Mouse (Mus musculus): ENCODE measurements around the gene Olfr1393. TPM values are rescaled to one million over a fixed set of nuclear protein-coding genes. Genes with fewer than 3 reads are reported as not detected.

Gene Olfr1393
- not detected in 2 replicates for polyA plus RNA-seq (2011; ENCODE audit: insufficient read depth, insufficient read length, low read depth, missing spikeins)

DNA sequence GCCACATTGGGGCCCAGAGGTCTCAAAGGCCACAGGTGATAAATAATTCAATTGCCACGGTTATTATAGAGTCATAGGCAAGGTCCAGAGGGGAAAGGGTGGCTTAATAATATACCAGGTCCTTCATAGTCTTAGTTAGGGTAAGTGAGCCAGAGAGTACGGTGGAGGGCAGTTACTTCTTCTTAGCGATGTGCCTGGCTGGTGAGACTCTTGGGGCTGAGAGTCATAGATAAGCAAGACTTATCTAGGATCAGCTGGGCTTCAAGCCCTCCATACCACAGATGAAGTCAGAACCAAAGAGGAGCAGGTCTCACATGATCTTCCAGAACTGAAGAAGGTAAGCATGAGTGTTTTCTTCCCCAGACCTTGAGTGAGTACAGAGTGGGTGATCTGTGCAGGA is at the start of gene Olfr1393:
Gene Olfr1393 (plus strand): TSS at position 83 of the 400 bp plus-strand sequence.
- H3K4me1 ChIP-seq (ENCODE audit: control insufficient read depth, insufficient read depth, low read length) = no peaks in the 10 kb centered on the region
- H3K36me3 ChIP-seq (ENCODE audit: control insufficient read depth, insufficient read depth, low read length, poor library complexity, severe bottlenecking) = no peaks in the 10 kb centered on the region
- H3K27me3 ChIP-seq (ENCODE audit: control insufficient read depth, insufficient read depth, low read length, poor library complexity, severe bottlenecking) = no peaks in the 10 kb centered on the region
- H3K9ac ChIP-seq (ENCODE audit: low read depth, poor library complexity, severe bottlenecking) = no peak within 1 kb of the TSS
- H3K4me3 ChIP-seq (ENCODE audit: low read depth, low read length) = no peak within 1 kb of the TSS
- no peak within 1 kb of the TSS for H3K27ac ChIP-seq (ENCODE audit: insufficient read depth, low read length)
- no peak for TF ChIP-seq CTCF (IDR thresholded peaks at IDR 0.05; ENCODE audit: low read depth, low read length)
- TF ChIP-seq EP300 (IDR thresholded peaks at IDR 0.05; ENCODE audit: insufficient read depth, low read depth, low read length) = no peak
- no peak for TF ChIP-seq POLR2A (IDR thresholded peaks at IDR 0.05; ENCODE audit: insufficient read depth, low read length)
- no peaks in the 10 kb centered on the region for H3K9me3 ChIP-seq (replicated peaks; ENCODE audit: control insufficient read depth, insufficient read depth, low read length, poor library complexity, severe bottlenecking)

DNA sequence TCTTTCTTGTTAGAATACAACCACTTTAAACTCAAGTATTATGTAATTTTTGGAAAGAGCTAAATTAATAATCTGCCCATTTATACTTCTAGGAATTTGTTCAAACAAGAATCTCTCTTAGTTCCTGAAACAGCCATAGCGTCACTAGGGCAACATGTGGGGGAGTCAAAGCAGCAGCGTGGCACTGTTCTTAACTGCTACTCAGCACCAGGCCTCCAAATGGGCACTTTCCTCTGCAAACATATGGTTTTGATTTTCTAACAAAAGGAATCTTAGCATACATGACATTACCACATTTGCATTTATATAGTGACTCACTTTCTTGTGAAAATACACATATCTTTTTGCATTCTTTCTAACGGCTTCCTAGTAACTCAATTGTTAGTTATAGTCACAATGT is 45.3 kb upstream of the Olfr1393 start:
- Histone ChIP-seq H3K9ac (ENCODE audit: low read depth, poor library complexity, severe bottlenecking) (no peak overlapping the region), H3K9me3 (replicated peaks; ENCODE audit: control insufficient read depth, insufficient read depth, low read length, poor library complexity, severe bottlenecking) (no peaks in the 10 kb centered on the region), H3K27ac (ENCODE audit: insufficient read depth, low read length) (no peak overlapping the region), H3K36me3 (ENCODE audit: control insufficient read depth, insufficient read depth, low read length, poor library complexity, severe bottlenecking) (no peaks in the 10 kb centered on the region), H3K4me3 (ENCODE audit: low read depth, low read length) (no peak overlapping the region), H3K27me3 (ENCODE audit: control insufficient read depth, insufficient read depth, low read length, poor library complexity, severe bottlenecking) (no peaks in the 10 kb centered on the region), H3K4me1 (ENCODE audit: control insufficient read depth, insufficient read depth, low read length) (no peaks in the 10 kb centered on the region)
- no peak for TF ChIP-seq POLR2A (IDR thresholded peaks at IDR 0.05; ENCODE audit: insufficient read depth, low read length)
- no peak for TF ChIP-seq CTCF (IDR thresholded peaks at IDR 0.05; ENCODE audit: low read depth, low read length)
- TF ChIP-seq EP300 (IDR thresholded peaks at IDR 0.05; ENCODE audit: insufficient read depth, low read depth, low read length) = no peak

DNA sequence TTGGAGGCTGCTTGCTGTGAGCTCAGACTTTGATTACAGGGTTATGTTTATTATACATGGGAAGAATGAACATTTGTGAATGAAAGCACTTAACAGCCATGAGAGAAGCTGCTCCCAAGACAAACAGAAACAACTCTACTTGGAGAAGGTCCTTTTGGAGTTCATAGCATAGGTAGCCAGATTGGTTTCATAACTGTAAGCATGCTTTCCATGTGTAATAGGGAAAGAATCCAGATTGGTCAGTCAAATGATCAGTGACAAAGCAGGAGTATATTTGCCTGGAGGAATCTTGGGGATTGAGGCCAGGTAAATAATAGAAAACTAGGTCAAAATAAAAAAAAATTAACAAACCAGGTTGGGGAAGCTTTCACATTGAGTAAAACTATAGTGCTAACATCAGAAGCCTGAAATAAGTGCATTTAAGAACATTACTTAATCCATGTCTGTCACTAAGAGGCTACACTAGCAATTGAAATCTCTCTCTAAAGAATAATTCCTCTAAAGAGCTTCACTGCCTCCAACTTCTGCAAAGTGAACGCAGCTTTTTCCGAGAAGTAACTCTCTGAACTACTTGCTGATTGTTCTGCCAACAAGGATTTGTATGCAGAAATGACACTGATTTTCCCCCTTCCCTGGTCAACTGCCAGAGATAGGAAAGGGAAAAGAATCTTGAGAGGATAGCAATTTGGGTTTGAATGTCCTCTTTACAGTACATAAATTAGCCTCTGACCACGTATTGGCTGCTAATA is 42.5 kb upstream of the Olfr1393 start:
- Histone ChIP-seq H3K4me1 (ENCODE audit: control insufficient read depth, insufficient read depth, low read length) (no peaks in the 10 kb centered on the region), H3K9ac (ENCODE audit: low read depth, poor library complexity, severe bottlenecking) (no peak overlapping the region), H3K4me3 (ENCODE audit: low read depth, low read length) (no peak overlapping the region), H3K27me3 (ENCODE audit: control insufficient read depth, insufficient read depth, low read length, poor library complexity, severe bottlenecking) (no peaks in the 10 kb centered on the region), H3K36me3 (ENCODE audit: control insufficient read depth, insufficient read depth, low read length, poor library complexity, severe bottlenecking) (no peaks in the 10 kb centered on the region), H3K27ac (ENCODE audit: insufficient read depth, low read length) (no peak overlapping the region), H3K9me3 (replicated peaks; ENCODE audit: control insufficient read depth, insufficient read depth, low read length, poor library complexity, severe bottlenecking) (no peaks in the 10 kb centered on the region)
- TF ChIP-seq EP300 (IDR thresholded peaks at IDR 0.05; ENCODE audit: insufficient read depth, low read depth, low read length) = no peak
- no peak for TF ChIP-seq POLR2A (IDR thresholded peaks at IDR 0.05; ENCODE audit: insufficient read depth, low read length)
- no peak for TF ChIP-seq CTCF (IDR thresholded peaks at IDR 0.05; ENCODE audit: low read depth, low read length)

DNA sequence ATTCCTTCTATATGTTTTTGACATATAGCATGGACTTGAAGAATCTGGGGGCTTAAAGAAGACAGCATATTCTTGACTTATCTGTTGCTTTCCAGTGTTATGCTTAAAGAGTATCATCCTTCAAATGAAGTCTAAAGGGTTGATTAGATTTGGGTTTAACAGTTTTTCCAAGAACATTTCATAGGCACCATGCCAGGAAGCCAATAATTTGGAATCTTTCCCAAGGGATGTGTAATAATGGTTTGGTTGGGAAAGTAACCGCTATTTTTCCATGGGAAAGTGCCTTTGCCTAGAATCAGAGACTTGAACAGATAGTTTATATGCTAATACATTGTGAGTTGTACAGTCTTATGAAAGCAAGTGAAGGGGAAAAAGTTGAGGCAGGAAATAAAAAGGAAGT is 41.2 kb upstream of the Olfr1393 start:
- Histone ChIP-seq H3K9me3 (replicated peaks; ENCODE audit: control insufficient read depth, insufficient read depth, low read length, poor library complexity, severe bottlenecking) (no peaks in the 10 kb centered on the region), H3K4me1 (ENCODE audit: control insufficient read depth, insufficient read depth, low read length) (no peaks in the 10 kb centered on the region), H3K27ac (ENCODE audit: insufficient read depth, low read length) (no peak overlapping the region), H3K4me3 (ENCODE audit: low read depth, low read length) (no peak overlapping the region), H3K36me3 (ENCODE audit: control insufficient read depth, insufficient read depth, low read length, poor library complexity, severe bottlenecking) (no peaks in the 10 kb centered on the region; the same call in 1 of the 2 replicates), H3K9ac (ENCODE audit: low read depth, poor library complexity, severe bottlenecking) (no peak overlapping the region), H3K27me3 (ENCODE audit: control insufficient read depth, insufficient read depth, low read length, poor library complexity, severe bottlenecking) (no peaks in the 10 kb centered on the region)
- TF ChIP-seq POLR2A (IDR thresholded peaks at IDR 0.05; ENCODE audit: insufficient read depth, low read length) = no peak
- TF ChIP-seq EP300 (IDR thresholded peaks at IDR 0.05; ENCODE audit: insufficient read depth, low read depth, low read length) = no peak
- TF ChIP-seq CTCF (IDR thresholded peaks at IDR 0.05; ENCODE audit: low read depth, low read length) = no peak

DNA sequence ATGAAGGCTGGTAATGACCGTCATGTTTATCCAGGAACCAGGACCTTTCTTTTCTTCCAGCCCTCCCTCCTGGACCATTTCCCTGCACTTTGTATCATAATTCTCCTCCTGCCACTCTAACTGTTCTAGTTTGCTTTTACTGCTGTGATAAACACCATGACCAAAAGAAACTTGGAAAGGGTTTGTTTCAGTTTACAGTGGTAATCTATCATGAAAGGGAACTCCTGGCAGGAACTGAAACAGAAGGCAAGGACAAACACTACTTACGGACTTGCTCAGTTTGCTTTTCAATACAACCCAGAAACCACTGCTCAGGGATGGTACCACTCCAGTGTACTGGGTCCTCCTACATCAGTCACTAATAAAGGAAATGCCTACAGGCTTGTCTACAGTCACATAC is 40.6 kb upstream of the Olfr1393 start:
- no peak overlapping the region for H3K27ac ChIP-seq (ENCODE audit: insufficient read depth, low read length)
- no peak overlapping the region for H3K9ac ChIP-seq (ENCODE audit: low read depth, poor library complexity, severe bottlenecking)
- H3K9me3 ChIP-seq (replicated peaks; ENCODE audit: control insufficient read depth, insufficient read depth, low read length, poor library complexity, severe bottlenecking) = no peaks in the 10 kb centered on the region
- no peak for TF ChIP-seq CTCF (IDR thresholded peaks at IDR 0.05; ENCODE audit: low read depth, low read length)
- no peak for TF ChIP-seq EP300 (IDR thresholded peaks at IDR 0.05; ENCODE audit: insufficient read depth, low read depth, low read length)
- TF ChIP-seq POLR2A (IDR thresholded peaks at IDR 0.05; ENCODE audit: insufficient read depth, low read length) = no peak
- no peak overlapping the region for H3K4me3 ChIP-seq (ENCODE audit: low read depth, low read length)
- H3K4me1 ChIP-seq (ENCODE audit: control insufficient read depth, insufficient read depth, low read length) = no peaks in the 10 kb centered on the region
- H3K27me3 ChIP-seq (ENCODE audit: control insufficient read depth, insufficient read depth, low read length, poor library complexity, severe bottlenecking) = no peaks in the 10 kb centered on the region
- no peaks in the 10 kb centered on the region; the same call in 1 of the 2 replicates for H3K36me3 ChIP-seq (ENCODE audit: control insufficient read depth, insufficient read depth, low read length, poor library complexity, severe bottlenecking)

DNA sequence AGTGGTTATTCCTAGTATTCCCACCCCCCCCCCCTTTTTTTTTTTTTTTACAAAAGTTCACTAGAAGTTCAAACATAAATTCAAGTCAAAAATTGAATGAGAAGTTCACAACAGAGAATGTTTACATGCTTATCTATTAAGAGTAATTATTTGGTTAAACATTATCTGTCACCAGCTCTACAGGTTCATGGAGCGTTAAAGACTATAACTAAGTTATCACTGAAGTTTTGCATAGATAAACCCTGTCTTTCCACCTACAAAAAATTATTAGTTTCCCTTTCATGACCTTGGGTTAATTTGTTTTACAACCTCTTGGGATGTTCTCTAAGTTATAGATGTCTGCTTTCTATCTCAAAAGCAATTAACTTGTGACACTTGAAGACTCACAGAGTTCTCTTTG is 37.8 kb upstream of the Olfr1393 start:
- TF ChIP-seq CTCF (IDR thresholded peaks at IDR 0.05; ENCODE audit: low read depth, low read length) (no peak), POLR2A (IDR thresholded peaks at IDR 0.05; ENCODE audit: insufficient read depth, low read length) (no peak), EP300 (IDR thresholded peaks at IDR 0.05; ENCODE audit: insufficient read depth, low read depth, low read length) (no peak)
- H3K36me3 ChIP-seq (ENCODE audit: control insufficient read depth, insufficient read depth, low read length, poor library complexity, severe bottlenecking) = no peaks in the 10 kb centered on the region; the same call in 1 of the 2 replicates
- no peak overlapping the region for H3K27ac ChIP-seq (ENCODE audit: insufficient read depth, low read length)
- H3K4me1 ChIP-seq (ENCODE audit: control insufficient read depth, insufficient read depth, low read length) = no peaks in the 10 kb centered on the region
- H3K9ac ChIP-seq (ENCODE audit: low read depth, poor library complexity, severe bottlenecking) = no peak overlapping the region
- H3K9me3 ChIP-seq (replicated peaks; ENCODE audit: control insufficient read depth, insufficient read depth, low read length, poor library complexity, severe bottlenecking) = no peaks in the 10 kb centered on the region
- H3K27me3 ChIP-seq (ENCODE audit: control insufficient read depth, insufficient read depth, low read length, poor library complexity, severe bottlenecking) = no peaks in the 10 kb centered on the region
- no peak overlapping the region for H3K4me3 ChIP-seq (ENCODE audit: low read depth, low read length)
